Mouse (Mus musculus) liver, postnatal 0 days (tissue): ENCODE data around the gene Wrap73.
A peak's percentile ranks its signal among the peaks of the same experiment; 100 is the strongest.

Source experiments
- CTCF ChIP-seq: sonication (generic); IDR thresholded peaks from 2 replicates; pipeline ENCODE4 v1.5.1; 2016; ENCODE audit warnings: antibody characterized with exemption, low read depth
- EP300 ChIP-seq: IDR thresholded peaks from 2 replicates; pipeline ENCODE4 v1.6.1; 2016; ENCODE audit warnings: antibody characterized with exemption, low read depth, mild to moderate bottlenecking

GRCm38 (mm10) chr4:154159002-154159401, 16.8 kb downstream of the Wrap73 start:
- peak; percentile 100 for TF ChIP-seq CTCF
- TF ChIP-seq EP300 = no peak
